14 mouse cellular contexts compared by ENCODE assay signal in the genomic region with DNA sequence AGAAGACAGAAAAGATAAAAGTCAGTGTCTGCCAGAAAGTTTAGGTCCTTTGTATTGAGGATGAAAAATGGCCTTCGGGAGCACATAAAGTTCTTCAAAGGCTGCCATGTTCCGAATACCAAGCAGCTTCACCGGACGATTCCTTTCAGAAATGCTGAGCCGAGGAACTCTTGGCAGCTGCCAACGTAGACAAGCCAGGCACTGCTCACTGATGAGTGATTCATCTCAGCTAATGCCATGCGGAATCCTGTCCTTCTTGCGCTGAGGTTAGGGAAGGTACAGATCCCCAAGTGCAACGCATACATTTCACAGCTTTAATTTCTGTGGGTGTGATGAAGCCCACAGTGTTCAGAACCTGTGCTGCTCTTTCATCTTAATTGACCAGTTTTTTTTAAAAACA.
DNase-seq lines count a peak whose midpoint lies in the region; ATAC-seq lines count a peak whose summit lies in the region.
"Had no signal": no experiment of that assay in that cellular context is flagged by ENCODE, and none has a peak within 500 bp of the region (broad histone marks: within the 10 kb centered on the region; RNA-seq: fewer than 3 reads in every experiment).

No protein-coding gene starts in this region.

- H3K27ac ChIP-seq in forebrain, embryonic 13.5 days: no peak overlapping the region
- H3K27ac ChIP-seq in forebrain, embryonic 12.5 days: no peak overlapping the region
- H3K27ac ChIP-seq in hindbrain, embryonic 15.5 days (replicated peaks): no peak overlapping the region
- H3K27ac ChIP-seq: layer of hippocampus, adult 2 months; limb, embryonic 12.5 days had no signal

- H3K4me3 ChIP-seq in forebrain, embryonic 13.5 days: no peak overlapping the region
- H3K4me3 ChIP-seq in forebrain, embryonic 12.5 days (replicated peaks): no peak overlapping the region
- no peak overlapping the region for H3K4me3 ChIP-seq in hindbrain, embryonic 15.5 days
- H3K4me3 ChIP-seq: layer of hippocampus, adult 2 months; limb, embryonic 12.5 days had no signal

- H3K9ac ChIP-seq in forebrain, embryonic 13.5 days: no peak overlapping the region
- no peak overlapping the region for H3K9ac ChIP-seq in forebrain, embryonic 12.5 days
- H3K9ac ChIP-seq in hindbrain, embryonic 15.5 days: no peak overlapping the region
- H3K9ac ChIP-seq: limb, embryonic 12.5 days had no signal

- H3K4me1 ChIP-seq in forebrain, embryonic 13.5 days: peaks cover 6% of the 10 kb centered on the region; the same call in 1 of the 2 replicates
- no peaks in the 10 kb centered on the region for H3K4me1 ChIP-seq in forebrain, embryonic 12.5 days
- H3K4me1 ChIP-seq in hindbrain, embryonic 15.5 days (replicated peaks): peaks cover 8% of the 10 kb centered on the region; the same call in 1 of the 2 replicates
- H3K4me1 ChIP-seq: limb, embryonic 12.5 days had no signal

- no peaks in the 10 kb centered on the region for H3K27me3 ChIP-seq in forebrain, embryonic 13.5 days
- no peaks in the 10 kb centered on the region for H3K27me3 ChIP-seq in forebrain, embryonic 12.5 days
- H3K27me3 ChIP-seq in hindbrain, embryonic 15.5 days: no peaks in the 10 kb centered on the region
- H3K27me3 ChIP-seq: limb, embryonic 12.5 days had no signal

- DNase-seq in right cerebral cortex, adult 2 months (ENCODE audit: low spot score in 2 of 2): peak; percentile 5 to 6
- DNase-seq in right cerebral cortex, postnatal 14 days: no peak
- DNase-seq in right cerebral cortex, postnatal 36 days (ENCODE audit: low spot score in 2 of 2): peak; percentile 1 to 5
- DNase-seq in kidney, adult 9 months: no peak
- DNase-seq: heart, postnatal 14 days; kidney, adult 18-20 months; lung, adult 2 months; spleen, adult 18-20 months had no signal

- H3K4me2 ChIP-seq in forebrain, embryonic 13.5 days: no peak overlapping the region
- H3K4me2 ChIP-seq in forebrain, embryonic 12.5 days: no peak overlapping the region
- H3K4me2 ChIP-seq in hindbrain, embryonic 15.5 days: peak overlapping the region; percentile 22
- H3K4me2 ChIP-seq: limb, embryonic 12.5 days had no signal

- ATAC-seq in forebrain, embryonic 13.5 days: peak; percentile 63; the same call in 1 of the 2 replicates
- no peak; the same call in 1 of the 2 replicates for ATAC-seq in forebrain, embryonic 12.5 days (ENCODE audit: low FRiP score)
- ATAC-seq in hindbrain, embryonic 15.5 days (ENCODE audit: low FRiP score, low read depth): 0 out of 2 replicates have a peak, but pooled peaks have one; percentile 59
- ATAC-seq in erythroid progenitor cell, adult 5-6 weeks (replicated peaks; ENCODE audit: low FRiP score, poor library complexity, severe bottlenecking): no peak

- H3K9me3 ChIP-seq in forebrain, embryonic 13.5 days (replicated peaks): no peaks in the 10 kb centered on the region
- no peaks in the 10 kb centered on the region for H3K9me3 ChIP-seq in forebrain, embryonic 12.5 days
- no peaks in the 10 kb centered on the region for H3K9me3 ChIP-seq in hindbrain, embryonic 15.5 days
- H3K9me3 ChIP-seq: limb, embryonic 12.5 days had no signal

- WGBS in forebrain, embryonic 13.5 days: 46% methylated on average over 9 of the region's 9 CpGs
- 63% methylated on average over 9 of the region's 9 CpGs for WGBS in forebrain, embryonic 12.5 days
- 22% methylated on average over 9 of the region's 9 CpGs for WGBS in hindbrain, embryonic 15.5 days

- no peaks in the 10 kb centered on the region for H3K36me3 ChIP-seq in forebrain, embryonic 13.5 days (ENCODE audit: poor library complexity, severe bottlenecking)
- H3K36me3 ChIP-seq in forebrain, embryonic 12.5 days (replicated peaks): no peaks in the 10 kb centered on the region
- no peaks in the 10 kb centered on the region for H3K36me3 ChIP-seq in hindbrain, embryonic 15.5 days
- H3K36me3 ChIP-seq: limb, embryonic 12.5 days had no signal

Comparison
In these comparisons a context has a peak if more than half of its experiments do, and no peak if none do; other contexts are left out.
1. ATAC-seq: peak in forebrain, embryonic 13.5 days (single experiment) and hindbrain, embryonic 15.5 days (single experiment); none in forebrain, embryonic 12.5 days (single experiment) and erythroid progenitor cell, adult 5-6 weeks (single experiment).
2. DNase-seq: peak in right cerebral cortex, adult 2 months (2 of 2) and right cerebral cortex, postnatal 36 days (2 of 2); none in right cerebral cortex, postnatal 14 days (single experiment) and kidney, adult 9 months (single experiment).